Mouse (Mus musculus) cerebellum, adult 11 months (tissue): ENCODE results near the gene Ado.

Source experiments
- DNase-seq: peaks from one replicate; pipeline ENCODE4 v3.0.0; 2022

Ado gene

DNA sequence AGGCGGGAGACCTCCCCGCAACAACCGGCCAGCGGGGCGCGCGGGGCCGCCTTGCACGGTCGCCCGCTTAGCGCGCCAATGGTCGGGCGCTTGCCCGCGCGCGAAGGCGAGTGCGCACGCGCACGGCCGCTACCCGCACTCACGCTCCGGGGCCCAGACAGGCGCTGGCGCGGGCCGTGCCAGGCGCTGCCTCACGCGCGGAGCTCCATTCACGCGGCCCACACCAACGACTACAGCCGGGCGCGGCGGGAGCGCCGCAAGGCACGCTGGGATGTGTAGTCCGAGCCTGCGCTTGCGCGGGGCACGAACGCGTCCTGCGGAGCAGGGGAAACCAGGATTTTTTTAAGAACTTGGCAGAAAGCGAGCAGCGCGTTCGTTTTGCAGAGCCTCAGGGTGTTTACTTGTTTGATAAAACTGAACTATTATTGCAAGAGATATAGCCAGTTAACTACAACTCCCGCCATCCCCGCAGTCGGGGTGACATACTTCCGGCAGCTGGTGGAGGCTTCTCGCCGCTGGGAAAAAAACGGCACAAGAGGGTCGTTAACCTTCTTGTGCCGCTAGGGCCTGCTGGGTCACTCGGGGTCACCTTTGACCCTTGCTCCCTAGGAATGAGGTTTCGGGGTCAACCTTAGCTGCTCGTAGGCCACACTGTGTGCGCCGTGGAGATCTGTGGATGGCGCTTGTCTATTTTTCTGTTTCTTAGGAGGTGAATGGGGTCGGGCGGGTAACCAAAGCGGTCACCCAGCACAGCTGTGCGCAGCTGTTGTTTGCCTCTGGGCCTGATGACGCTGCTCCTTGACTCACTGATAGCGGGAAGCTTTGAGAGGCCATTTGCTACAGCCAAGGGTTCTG is at the start of gene Ado:
TSS of gene Ado (minus strand) at position 79 of the 855 bp plus-strand sequence.
- peak; percentile 95 for DNase-seq

DNA sequence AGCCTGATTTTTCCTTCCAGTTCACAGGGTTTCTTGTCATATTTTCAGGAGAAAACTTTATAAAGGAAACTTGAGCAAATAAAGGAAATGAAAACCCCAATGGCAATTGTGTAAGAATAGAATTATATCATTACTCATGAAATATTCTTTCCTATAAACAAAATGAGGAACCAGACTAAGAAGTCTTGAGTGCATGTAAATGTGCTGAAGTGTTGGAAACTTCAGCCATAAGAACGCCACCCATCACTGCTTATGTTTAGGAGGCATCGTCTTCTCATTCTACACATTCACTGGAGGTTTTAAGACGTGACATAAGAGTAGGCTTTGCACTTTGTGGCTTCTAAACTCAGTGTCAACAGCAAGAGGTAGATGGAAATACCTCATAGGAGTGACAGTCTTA is 46.5 kb upstream of the Ado start:
- DNase-seq, result no peak

DNA sequence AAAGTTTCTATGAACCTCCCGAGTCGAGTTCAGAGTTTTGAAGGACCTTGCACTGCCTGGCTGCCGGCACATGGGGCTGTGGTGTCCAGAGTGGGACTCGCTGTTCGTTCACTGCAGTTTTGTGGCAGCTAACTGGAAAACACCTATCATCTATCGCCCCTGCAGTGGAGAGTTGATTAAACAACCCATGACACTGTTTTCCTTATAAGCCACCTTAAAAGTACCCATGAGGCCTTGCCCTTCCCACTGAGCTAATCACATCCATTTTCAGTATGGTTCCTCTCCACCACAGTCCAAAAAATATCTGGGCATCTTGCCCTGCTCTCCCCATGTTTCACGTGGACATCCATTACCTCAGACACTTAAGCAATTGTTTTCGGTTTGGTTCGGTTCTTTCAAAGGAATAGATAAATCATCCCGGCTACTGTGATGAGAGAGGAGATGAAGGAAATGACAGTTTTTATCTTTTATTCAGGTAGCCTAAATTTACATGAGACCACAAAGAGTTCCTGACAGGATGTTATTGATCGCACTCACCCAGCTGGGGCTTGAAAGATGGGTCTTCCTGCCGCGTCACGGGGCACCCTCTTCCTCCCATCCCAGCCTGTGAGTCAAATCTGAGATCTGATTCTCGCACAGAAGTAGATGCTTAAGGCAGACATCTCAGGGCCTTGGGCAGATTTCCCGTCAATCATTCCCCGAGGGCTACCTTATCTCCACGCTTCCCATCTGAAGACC is 37.3 kb upstream of the Ado start:
- no peak for DNase-seq

DNA sequence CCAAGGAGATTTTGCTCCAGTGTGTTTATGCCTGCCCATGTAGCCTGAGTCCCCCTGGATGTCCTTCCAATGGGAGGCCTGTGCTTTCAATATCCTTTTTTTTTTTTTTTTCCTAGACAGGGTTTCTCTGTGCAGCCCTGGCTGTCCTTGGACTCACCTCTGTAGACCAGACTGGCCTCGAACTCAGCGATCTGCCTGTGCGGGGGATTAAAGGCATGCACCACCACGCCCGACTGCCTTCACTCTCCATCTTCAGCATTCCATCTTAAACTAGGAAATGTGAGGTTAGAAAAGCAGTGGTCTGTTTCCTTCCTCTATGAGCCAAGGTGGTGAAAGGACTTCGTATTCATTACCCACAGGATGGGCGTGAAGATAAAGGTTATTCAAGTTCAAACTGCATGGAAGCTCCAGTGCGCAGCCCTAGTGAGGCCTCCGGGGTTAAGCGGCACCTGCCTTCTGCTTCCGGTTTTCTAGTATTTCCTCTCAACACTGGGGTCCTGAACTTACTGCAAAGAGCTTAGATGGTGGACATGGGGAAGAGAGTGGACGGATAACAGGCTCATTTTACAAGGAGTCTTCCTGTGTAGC is 33.0 kb upstream of the Ado start:
- DNase-seq, result no peak

DNA sequence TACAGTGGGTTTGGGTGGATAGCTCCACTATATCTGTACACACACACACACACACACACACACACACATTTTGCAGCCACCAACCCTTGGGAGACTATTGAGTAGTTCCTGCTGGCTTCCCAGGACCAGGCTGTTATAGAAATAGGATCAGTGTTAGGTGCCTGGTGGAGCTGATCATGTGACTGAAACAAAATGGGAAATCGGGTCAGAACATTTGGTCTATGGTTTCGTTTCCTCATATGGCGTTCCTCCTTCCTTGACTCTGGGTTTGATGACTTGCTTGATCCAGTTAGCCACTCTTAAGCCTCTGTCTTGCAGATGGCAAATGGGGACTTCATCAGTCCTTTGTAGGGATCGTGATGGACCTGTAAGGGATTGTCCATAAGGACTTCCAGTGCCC is 31.1 kb upstream of the Ado start:
- DNase-seq, result no peak

DNA sequence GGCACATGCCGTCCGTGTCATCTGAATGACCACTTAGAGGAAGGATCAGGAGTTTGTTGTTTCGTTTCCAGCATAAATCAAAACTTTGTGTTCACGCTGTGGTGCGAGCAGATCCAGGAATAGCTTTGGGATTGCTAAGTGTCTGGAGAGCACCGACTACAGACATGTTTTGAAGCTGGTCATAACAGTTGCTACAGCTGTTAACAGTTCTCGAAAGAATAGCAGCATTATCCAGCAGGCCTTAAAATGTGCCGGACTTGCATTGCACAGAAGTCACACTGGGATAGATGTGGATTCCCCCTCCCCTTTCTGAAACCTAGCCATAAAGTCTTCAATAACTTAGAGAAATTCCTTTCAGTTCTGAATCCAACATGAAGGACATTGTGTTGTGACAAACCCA is 24.6 kb upstream of the Ado start:
- DNase-seq, result no peak

DNA sequence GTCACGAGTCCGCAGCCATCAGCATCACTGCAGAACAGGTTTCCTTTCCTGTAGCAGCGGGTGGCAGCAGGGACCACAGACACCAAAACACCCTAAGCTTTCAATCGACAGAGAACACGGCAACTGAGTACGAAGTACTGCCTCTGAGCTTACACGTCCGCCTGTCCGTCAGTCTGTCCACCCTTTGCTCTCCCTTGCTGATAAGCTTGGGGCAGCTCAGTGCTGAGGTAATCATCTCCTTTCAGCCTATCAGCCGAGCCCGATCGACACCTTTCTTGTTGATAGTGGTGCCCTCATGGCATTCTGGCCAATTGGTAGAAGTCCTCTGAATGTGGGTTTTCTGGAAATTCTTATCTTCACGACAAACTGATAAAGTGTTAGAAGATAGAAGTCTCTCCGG is 22.7 kb upstream of the Ado start:
- DNase-seq, result no peak

DNA sequence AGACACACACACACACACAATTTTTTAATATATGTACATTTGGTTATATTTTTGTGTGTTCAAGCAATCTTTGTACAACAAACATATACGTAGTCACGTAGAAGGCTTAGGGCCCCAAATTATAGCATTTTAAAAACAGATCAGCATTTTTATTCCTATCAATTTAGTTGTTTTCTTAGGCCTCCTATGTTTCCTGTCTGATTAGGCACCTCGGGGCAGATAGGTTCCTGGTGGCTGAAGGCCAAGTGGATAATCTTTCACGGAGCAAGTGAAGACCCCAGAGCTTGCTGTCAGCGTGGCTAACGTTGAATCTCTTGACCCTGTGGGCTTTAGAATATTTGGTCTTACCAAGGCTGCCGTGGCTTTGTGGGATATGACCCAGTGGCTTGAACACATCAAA is 20.8 kb upstream of the Ado start:
- DNase-seq, result no peak

DNA sequence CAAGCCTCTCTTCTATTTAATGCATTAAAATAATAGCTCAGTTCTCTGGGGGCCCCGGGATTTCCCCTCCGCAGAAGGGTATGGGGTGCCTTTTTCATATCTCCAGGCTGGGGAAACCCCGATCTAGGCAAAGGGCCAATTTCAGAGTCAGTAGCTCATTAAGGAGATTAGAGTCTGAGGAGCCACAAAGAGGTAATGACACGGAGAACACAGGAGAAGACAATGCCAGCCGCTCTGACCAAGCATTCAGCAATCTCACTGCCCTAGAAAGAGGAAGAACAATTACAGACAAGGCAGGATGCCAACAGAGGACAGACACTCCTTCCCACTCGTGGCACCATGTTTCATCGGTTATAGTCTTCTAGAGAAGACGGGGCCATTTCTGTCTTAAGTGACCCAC is 17.3 kb upstream of the Ado start:
- DNase-seq, result no peak

DNA sequence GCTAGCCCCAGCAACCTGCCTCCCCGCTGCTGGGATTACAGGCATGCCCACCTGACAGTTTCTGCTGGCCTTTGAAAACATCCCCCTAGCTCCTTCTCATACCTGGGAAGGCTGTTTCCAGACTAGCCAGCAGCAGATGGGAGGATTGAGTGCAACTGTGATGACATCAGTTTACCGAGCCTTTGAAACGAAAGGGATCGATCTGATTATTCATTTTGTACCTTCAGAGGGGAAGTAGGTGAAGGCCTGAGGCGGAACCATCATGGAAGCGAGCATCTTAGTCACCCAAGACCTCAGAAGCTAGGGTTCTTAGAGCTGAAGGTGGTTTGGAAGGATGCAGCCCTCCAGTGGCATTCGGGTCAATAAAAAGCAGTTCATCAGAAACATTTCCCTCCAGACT is 15.8 kb upstream of the Ado start:
- no peak for DNase-seq

DNA sequence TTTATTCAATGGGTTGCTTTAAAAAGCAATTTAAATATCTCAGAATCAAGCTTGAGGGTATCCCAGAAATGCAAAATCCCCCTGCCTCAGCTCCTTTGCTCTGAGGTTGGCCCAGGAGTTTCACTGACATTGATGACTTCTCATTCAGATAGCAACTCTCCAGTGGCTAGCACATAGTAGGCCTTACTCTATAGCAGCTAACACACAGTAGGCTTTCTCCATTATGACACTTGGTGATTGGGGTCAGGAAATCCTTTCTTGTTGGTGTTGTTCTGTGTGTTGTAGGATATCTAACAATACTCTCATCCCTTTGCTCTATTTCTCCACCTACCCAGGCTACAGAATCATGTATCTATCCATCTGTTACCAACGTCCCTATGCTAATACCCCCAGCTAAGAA is 12.4 kb upstream of the Ado start:
- no peak for DNase-seq

DNA sequence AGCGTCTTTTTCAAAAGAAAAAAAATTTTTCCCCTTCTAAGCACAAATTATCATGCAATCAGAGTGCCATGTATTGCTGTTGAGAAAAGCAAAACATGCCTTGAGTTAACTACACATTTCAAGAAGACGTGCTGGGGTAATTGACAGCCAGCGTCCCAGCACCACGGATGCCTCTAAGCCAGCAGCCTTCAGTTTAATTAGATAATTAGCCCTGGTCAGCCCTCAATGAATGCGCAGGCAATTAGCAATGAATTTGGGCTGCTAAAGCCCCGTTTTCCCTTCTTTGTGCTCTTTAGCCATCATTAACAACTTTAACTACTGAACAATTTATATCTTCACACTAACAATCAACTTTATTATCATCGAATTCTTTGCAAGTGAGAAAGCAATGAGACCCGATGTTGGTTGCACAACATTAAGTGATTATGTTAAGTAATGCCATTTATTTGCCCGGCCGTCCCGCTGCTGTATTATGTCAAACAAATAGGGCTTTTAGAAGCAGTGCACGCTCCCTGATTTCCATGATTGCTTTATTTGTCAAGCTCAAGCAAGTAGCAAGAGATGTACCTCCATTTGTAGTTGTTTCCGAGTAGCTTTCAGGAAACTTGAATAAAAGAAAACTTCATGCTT is 11.1 kb upstream of the Ado start:
- DNase-seq, result no peak

DNA sequence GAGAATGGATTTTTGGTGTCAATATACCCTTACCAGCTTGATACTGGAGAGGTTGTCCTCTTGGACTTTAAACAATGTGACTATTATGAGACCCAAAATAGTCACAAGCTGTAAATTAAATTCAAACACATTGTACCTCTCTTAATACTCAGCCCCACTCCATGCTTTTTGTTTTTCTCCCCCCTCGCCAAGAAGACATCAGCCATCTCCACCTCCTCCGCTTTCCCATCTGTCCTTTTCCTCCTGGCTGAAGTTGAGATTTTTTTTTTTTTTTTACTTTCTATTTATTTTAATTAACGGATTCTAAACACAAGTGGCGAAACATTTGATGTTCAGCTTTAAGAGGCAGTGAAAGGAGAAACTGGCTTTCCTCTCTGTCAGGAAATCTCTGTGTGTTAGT is 9.3 kb upstream of the Ado start:
- no peak for DNase-seq

DNA sequence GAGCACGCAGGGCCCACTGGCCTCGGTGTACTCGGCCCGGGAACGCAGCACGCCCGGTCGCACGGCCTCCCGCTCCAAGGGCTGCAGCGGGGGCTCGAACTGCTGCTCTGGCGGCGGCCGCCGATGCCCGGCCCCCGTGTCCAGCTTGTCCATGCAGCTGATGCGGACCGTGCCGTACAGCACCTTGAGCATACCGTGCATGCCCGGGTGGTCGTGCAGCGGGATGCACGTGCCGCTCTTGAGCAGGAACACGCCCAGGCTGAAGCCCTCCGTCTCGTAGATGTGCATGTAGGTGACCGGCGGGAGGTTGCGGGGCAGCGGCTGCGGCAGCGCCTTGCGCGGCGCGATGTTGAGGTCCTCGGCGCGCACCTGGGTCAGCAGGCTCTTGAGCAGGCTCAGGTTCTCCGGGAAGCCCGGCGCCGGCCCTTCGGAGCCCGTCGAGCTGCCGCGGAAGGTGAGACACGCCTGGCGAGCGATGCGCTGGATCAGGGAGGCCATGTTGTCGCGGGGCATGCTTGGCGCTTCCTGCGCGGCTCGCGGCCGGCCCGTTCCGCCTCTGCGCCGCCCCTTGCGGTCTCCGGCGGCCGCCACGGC is 397 bp downstream of the Ado start:
- DNase-seq, result no peak

DNA sequence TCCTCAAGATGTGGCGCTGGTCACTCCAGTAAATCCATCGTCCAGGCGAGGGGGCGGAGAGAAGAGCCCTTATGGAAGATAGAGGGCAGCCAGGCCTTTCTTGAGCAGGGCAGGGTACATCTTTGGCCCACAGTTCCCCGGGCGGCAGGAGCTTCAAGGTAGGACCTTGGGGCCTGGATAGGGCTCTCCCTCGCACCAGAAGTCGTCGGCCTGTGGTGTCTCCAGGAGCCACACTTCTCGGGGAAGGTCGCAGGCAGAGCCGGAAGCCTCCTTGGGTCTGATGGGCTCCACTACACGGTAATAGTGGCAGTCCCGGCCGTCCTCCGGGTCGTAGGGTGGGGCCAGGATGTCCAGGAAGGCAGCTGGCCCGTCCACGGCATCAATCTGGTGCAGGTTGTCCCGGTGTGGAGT is 900 bp downstream of the Ado start:
- DNase-seq, result peak; percentile 31

DNA sequence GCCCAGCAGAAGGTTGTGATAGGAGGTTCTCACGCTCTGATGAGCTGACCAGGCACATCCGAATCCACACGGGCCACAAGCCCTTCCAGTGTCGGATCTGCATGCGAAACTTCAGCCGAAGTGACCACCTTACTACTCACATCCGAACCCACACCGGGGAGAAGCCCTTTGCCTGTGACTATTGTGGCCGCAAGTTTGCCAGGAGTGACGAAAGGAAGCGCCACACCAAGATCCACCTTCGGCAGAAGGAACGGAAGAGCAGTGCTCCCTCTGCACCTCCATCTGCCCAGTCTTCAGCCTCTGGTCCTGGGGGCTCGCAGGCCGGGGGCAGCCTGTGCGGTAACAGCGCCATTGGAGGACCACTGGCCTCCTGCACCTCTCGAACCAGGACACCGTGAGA is 8.2 kb downstream of the Ado start:
- DNase-seq, result no peak

DNA sequence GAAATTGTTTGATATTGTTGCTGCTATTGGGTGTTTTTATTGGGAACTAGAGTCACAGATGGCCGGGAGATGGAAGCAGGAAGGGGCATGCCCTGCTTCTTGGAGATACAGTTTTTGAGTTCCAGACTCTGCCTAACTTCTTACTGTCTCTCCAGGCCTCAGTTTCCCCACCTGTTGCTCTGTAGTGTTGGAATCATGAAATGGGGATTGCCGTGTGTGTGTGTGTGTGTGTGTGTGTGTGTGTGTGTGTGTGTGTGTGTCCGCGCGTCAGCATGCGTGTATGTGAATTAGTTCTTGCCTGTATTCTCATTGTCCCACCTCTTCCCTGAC is 9.4 kb downstream of the Ado start:
- no peak for DNase-seq

DNA sequence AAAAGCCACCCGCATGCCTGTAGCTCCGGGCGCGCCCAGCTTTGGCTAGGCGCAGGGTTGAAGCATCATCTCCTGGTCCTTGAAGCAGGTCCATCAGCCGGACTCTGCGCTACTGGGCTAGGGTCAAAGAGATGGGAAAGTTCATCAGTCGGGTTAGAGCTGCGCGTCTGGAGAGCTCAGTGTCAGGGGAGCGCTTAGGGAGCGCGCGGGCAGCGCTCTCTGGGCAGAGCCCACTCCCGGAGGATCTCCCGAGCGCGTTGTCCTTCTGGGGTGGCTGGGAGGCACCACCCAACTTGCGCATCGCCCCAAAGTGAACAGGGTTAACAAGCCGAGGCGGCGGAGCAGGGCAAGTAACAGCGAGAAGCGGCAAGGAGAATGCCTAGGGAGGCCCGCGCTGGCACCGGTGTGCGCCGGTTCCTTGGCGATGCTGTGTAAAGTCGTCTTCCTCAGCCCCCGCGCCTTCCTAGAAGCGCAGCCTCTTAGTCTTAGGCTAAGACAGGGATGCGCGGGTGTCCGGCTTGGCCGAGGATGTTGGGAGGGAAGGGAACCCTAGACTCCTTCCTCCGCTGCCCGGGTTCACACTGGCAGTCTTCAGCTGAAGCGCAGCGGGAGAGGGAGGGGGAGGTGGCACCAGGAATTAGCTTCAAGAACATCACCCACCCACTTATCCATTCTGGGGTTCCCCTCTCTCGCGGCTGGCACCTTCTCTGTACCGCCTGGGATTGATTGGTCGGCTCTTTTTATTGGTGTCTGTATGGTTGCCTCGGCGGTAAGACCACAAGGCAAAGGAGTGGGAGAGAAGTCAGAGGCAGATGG is 10.0 kb downstream of the Ado start:
- DNase-seq, result no peak

DNA sequence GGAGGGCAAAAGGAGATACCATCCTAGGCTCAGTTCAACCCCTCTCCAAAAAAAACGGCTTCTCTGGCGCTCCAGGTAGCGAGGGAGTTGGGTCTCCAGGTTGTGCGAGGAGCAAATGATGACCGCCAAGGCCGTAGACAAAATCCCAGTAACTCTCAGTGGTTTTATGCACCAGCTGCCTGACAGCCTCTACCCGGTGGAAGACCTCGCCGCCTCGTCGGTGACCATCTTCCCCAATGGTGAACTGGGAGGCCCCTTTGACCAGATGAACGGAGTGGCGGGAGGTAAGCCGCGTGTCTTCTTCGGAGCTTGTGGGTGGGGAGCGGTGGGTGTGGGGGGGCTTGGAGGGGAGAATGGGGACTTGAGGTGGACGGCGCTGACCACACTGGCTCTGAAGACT is 10.6 kb downstream of the Ado start:
- peak; percentile 12 for DNase-seq

DNA sequence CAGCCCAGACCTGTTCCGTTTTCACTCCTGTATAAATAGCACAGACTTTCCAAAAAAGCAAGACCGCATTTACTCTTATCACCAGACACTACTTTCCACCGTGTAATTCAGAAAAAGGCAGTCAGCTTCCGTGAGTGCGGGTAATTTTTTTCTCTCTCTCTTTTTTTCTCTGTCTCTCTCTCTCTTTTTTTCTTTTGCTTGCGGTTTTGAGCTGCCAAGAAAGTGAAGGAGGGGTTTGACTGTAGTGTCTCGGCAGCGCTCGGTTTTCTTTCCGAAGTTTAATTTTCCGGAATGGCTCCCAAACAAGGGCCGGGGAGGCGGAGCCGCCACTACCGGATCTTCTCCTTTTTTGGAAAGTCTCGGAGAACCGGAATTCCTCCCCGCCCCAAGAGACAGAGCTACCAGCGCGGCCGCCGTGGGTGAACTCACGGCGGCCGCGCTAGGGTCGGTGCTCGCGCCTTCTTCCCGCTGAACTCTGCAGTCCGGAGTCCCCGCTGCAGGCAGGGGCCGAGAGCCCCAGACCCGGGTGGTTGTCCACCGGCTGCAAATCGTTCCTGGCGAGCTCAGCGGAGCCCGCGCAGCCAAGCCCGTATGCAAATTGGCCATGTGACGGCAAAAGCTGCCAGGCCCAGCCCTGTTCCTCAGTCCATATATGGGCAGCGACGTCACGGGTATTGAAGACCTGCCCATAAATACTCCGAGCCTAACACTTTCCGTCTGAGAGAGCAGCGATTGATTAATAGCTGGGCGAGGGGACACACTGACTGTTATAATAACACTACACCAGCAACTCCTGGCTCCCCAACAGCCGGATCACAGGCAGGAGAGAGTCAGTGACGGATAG is 11.4 kb downstream of the Ado start:
- DNase-seq, result peak; percentile 73

DNA sequence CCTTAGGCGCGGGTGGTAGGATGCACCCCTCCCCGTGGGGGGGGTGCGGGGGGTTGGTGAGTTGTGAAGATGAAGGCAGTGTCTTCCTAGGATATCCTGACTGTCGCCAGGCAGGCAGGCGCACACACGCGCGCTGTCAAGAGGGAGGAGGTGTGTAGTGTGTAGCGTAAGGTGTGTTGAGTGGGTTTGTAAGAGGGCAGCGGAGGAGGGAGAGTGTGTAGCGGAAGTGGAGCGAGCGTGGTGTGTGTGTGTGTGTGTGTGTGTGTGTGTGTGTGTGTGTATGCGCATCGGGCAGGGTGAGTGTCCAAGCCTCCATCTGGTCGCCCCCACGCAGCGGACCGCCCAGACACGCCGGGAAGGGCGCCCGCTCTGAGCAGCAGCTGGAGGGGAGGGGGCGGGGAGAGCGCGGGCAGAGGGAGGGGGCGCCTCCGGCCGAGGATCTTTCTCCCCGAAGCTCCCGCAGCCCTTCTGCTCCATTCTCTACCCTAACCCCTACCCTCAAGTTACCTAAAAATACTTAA is 12.1 kb downstream of the Ado start:
- DNase-seq, result peak; percentile 21
